Mouse (Mus musculus) urinary bladder, adult 2 months (tissue): ENCODE data around the gene Cdc26. TPM values are rescaled to one million over a fixed set of nuclear protein-coding genes. Genes with fewer than 3 reads are reported as not detected.

Experiments used
- DNase-seq: peaks from one replicate; pipeline ENCODE4 v3.0.0; 2022; ENCODE audit warnings: low spot score
- polyA plus RNA-seq: library from polyadenylated mRNA; depleted of rRNA; stranded (reverse); fragments of >200 nt; gene quantifications from 2 replicates; pipeline ENCODE4 v1.2.3, GENCODE M21; 2012; rRNA removed

The Cdc26 gene
- polyA plus RNA-seq, result 72.6 and 74.0 TPM in 2 replicates

GRCm38 (mm10) chr4:62408601-62409282 lies at the start of gene Cdc26, which contains the start of gene Prpf4:
Gene Cdc26, minus strand, starts transcription at chr4:62408642.
Gene Prpf4, plus strand, starts transcription at chr4:62408797.
- DNase-seq, result peak; percentile 80

DNA sequence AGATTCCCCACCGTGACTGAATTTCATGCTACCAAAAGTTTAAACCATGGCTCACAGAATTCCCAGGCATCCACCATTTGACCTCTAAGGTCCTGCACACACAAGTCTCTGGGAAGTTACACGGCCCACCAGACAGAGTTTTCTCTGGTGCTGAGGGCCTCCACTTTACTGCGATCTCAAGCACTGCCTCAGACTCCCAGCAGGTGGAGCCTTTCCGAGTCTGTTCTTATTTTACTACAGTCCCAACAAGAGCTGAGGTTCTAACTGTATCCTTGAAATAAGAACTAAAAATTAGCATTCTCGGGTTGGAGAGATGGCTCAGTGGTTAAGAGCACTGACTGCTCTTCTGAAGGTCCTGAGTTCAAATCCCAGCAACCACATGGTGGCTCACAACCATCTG lies 46.6 kb upstream of the Cdc26 start:
- no peak for DNase-seq

DNA sequence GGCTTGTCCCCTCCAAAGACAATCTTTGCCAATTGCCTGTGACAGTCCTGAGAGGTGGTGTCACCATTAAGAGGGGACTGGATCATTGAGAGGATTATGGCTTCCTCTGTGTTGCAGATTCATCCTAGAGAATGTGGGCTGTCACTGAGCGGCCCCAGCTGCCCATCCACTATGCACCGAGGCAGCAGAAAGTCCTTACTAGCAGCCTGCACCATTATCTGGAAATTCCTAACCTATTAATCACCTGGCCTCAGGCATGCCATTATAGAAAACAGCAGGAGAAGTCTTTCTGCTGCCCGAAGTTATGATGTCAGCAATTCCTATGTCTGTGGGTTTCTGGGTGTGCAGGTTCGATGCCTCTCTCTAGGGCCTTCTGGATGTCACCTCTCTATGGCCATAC lies 32.5 kb upstream of the Cdc26 start:
- no peak for DNase-seq

- no peak for DNase-seq
Observed at GRCm38 (mm10) chr4:62440544-62440943, 32.1 kb upstream of the Cdc26 start.

GRCm38 (mm10) chr4:62439793-62440192 lies 31.4 kb upstream of the Cdc26 start:
- DNase-seq, result no peak

- no peak for DNase-seq
Observed at GRCm38 (mm10) chr4:62437871-62438270, 29.4 kb upstream of the Cdc26 start.

GRCm38 (mm10) chr4:62437256-62437778 lies 28.9 kb upstream of the Cdc26 start:
- DNase-seq, result no peak

DNA sequence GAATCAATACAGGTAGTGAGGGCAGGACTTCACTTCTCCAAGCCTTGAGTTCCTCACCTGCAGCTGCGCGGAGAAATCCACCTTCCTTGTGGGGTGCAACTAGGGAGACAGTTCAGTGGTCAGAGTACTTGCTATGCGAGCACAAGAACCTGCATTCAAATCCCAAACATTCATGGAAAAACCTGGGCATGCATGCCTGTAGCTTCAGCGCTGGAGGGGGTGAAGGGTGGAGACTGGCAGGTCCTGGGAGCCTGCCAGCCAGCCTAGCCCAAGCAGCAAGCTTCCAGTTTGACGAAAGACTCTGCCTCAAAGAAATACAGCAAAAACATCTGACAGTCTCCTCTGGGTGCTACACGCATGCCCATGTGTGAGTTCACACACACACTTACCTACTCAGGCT lies 26.6 kb upstream of the Cdc26 start, which contains the start of gene Rnf183:
Rnf183 (minus strand) TSS at position 172 of the 400 bp plus-strand sequence.
- DNase-seq, result no peak

- no peak for DNase-seq
Observed at GRCm38 (mm10) chr4:62433939-62434870, 25.8 kb upstream of the Cdc26 start.

DNA sequence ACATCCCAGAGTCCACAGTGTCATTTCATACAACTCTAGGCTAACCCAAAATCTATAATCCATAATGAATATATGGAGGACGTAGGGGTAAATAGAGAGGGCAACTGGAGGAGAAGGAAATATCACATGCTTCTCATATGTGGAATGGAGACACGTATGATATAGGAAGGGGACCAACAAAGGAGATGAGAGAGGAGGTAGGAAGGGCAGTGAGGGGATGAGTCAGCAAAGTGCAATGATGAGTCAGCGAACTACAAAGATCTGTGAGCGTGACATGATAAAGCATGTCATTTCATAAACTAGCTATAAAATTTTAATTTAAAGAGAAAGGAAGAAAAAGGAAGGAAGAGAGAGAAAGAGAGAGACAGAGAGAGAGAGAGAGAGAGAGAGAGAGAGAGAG lies 23.1 kb upstream of the Cdc26 start:
- DNase-seq, result no peak

GRCm38 (mm10) chr4:62430678-62431077 lies 22.2 kb upstream of the Cdc26 start:
- no peak for DNase-seq

GRCm38 (mm10) chr4:62429616-62430015 lies 21.2 kb upstream of the Cdc26 start:
- DNase-seq, result no peak

- DNase-seq, result no peak
Observed at GRCm38 (mm10) chr4:62427978-62428758, 19.7 kb upstream of the Cdc26 start.

DNA sequence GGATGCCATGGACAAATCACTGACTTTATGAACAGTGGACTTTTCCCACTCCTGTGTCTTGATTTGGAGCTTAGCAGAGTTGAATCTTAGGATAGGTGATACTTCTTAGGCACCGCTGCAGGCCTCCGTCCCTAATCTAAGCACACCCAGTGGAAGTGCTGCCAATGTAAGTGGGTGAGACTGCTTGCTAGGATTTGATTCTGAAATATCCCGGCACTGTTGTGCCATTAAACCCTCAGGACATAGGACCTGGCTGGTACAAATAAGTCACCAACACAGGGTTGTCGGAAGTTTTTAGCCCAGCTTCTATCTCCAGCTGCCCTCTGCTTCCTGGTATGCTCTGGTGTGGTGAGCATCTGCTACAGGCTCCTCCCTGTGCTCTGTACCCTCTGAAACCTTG lies 17.4 kb upstream of the Cdc26 start:
- no peak for DNase-seq

- DNase-seq, result no peak
Observed at GRCm38 (mm10) chr4:62419091-62419490, 10.6 kb upstream of the Cdc26 start.

GRCm38 (mm10) chr4:62418448-62418847 lies 10.0 kb upstream of the Cdc26 start:
- no peak for DNase-seq

DNA sequence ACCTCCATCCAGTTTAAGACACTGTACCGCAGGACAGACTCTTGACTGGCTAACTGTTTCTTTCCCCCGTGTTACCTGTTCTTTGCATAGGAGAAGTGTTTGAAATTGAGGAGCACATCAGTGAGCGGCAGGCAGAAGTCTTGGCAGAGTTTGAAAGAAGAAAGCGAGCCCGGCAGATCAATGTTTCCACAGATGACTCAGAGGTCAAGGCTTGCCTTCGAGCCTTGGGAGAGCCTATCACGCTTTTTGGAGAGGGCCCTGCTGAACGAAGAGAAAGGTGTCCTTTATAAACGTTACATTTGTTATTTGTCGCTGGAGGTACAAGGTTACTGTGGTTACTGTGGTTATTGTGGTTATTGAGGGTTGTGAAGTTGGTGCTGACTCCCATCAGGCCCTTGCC lies 3.2 kb upstream of the Cdc26 start:
- no peak for DNase-seq

GRCm38 (mm10) chr4:62410325-62410724 lies 1.9 kb upstream of the Cdc26 start:
- DNase-seq, result no peak

- DNase-seq, result no peak
Observed at GRCm38 (mm10) chr4:62409615-62410014, 1.2 kb upstream of the Cdc26 start.

GRCm38 (mm10) chr4:62407730-62408582 lies 486 bp downstream of the Cdc26 start:
- DNase-seq, result no peak

DNA sequence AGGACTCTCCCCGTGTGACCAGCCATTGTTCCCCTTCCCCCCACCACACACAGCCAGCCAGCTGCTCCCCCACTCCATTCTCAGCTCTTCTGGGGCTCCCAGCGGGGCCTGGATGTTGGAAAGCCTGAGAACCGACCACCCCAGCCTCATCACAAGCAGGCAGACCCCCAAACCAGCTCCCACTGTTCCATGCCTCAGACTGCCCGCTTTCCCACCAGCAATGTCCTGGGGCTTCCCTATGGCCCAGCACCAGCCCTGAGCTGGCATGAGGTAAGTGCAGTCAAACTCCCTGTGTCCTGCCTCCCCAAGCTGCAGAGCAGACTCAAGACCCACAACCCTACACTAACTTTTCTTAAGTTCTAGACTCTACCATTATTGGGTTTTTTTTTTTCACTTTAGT lies 2.3 kb downstream of the Cdc26 start:
- no peak for DNase-seq
